ENCODE assay signal across 14 mouse cellular contexts in the genomic region with DNA sequence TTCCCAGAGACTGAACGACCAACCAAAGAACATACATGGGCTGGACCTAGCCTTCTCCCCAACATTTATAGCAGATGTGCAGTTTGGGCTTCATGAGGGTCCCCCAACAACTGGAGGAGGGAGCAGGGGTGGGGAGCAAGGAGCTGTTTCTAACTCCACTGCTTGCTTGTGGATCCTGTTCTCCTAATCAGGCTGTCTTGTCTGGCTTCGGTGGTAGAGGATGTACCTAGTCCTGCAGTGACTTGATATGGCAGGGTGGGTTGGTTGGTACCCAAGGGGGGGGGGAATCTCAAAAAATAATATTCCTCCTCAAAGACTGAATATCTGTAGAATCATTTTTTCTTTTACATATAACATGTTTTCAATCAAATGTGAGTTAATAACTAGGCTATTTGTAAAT.
"Had no signal": no experiment of that assay in that cellular context is flagged by ENCODE, and none has a peak within 500 bp of the region (broad histone marks: within the 10 kb centered on the region; RNA-seq: fewer than 3 reads in every experiment).

No protein-coding gene starts in this region.

- H3K36me3 ChIP-seq: neural tube, embryonic 12.5 days; neural tube, embryonic 13.5 days; neural tube, embryonic 15.5 days; stomach, embryonic 15.5 days had no signal

- H3K4me3 ChIP-seq: neural tube, embryonic 12.5 days; neural tube, embryonic 13.5 days; neural tube, embryonic 15.5 days; stomach, embryonic 15.5 days had no signal

- H3K27ac ChIP-seq: neural tube, embryonic 12.5 days; neural tube, embryonic 13.5 days; neural tube, embryonic 15.5 days; stomach, embryonic 15.5 days had no signal

- DNase-seq: retina, postnatal 1 day; right cerebral cortex, postnatal 14 days; right cerebral cortex, postnatal 25 days; right cerebral cortex, postnatal 4 days; spleen, adult 18-20 months; thymus, adult 18-20 months; thymus, postnatal 14 days; thymus, postnatal 25 days; thymus, postnatal 36 days; thymus, postnatal 4 days had no signal

- H3K27me3 ChIP-seq: neural tube, embryonic 12.5 days; neural tube, embryonic 13.5 days; neural tube, embryonic 15.5 days; stomach, embryonic 15.5 days had no signal
